Mouse (Mus musculus) testis, adult 2 months (tissue): ENCODE results near the gene E130116L18Rik.

Experiments
- CTCF ChIP-seq: fragments of 200-500 bp; IDR thresholded peaks from 2 replicates; pipeline ENCODE4 v1.5.1; 2012; ENCODE audit warnings: low read depth, mild to moderate bottlenecking, inconsistent platforms, low read length, moderate library complexity; ENCODE audit not compliant: control insufficient read depth, insufficient read depth, insufficient replicate concordance
- POLR2A ChIP-seq: fragments of 200-500 bp; IDR thresholded peaks from 2 replicates; pipeline ENCODE4 v1.6.1; 2012; ENCODE audit warnings: low read depth, mild to moderate bottlenecking, inconsistent platforms, low read length, moderate library complexity; ENCODE audit not compliant: control insufficient read depth

GRCm38 (mm10) chr5:25181004-25181531, 41.9 kb downstream of the E130116L18Rik start, which contains the start of gene Galntl5:
- no peak for TF ChIP-seq CTCF
- TF ChIP-seq POLR2A, result peak; percentile 80; the same call in 1 of the 2 replicates
